Comparison of ENCODE assay signal across 7 mouse cellular contexts in genomic region chr7:118297613-118298012, GRCm38 (mm10). TPM values are rescaled to one million over a fixed set of nuclear protein-coding genes. Genes with fewer than 3 reads are reported as not detected.
DNase-seq lines count a peak whose midpoint lies in the region; ATAC-seq and TF ChIP-seq lines count a peak whose summit lies in the region.

No protein-coding gene starts in this region.

- intact Hi-C loops in gastrocnemius, postnatal 36 days (cut with DNase I): loop anchor here (5.0 kb wide), 1 partner anchor 85 kb away; no protein-coding TSS in a partner anchor

- no peak overlapping the region for H3K4me2 ChIP-seq in intestine, postnatal 0 days (replicated peaks; ENCODE audit: low read depth)
- peak overlapping the region; percentile 30 for H3K4me2 ChIP-seq in midbrain, embryonic 14.5 days (ENCODE audit: low read length)

- no peaks in the 10 kb centered on the region for H3K36me3 ChIP-seq in intestine, postnatal 0 days (ENCODE audit: control insufficient read depth, insufficient read depth)
- no peaks in the 10 kb centered on the region for H3K36me3 ChIP-seq in limb, embryonic 10.5 days
- no peaks in the 10 kb centered on the region for H3K36me3 ChIP-seq in midbrain, embryonic 14.5 days (ENCODE audit: control insufficient read depth, insufficient read depth, low read length)

- no peaks in the 10 kb centered on the region for H3K27me3 ChIP-seq in intestine, postnatal 0 days (replicated peaks; ENCODE audit: control insufficient read depth, insufficient read depth, low read length)
- H3K27me3 ChIP-seq in limb, embryonic 10.5 days (ENCODE audit: low read depth, poor library complexity, severe bottlenecking): no peaks in the 10 kb centered on the region
- H3K27me3 ChIP-seq in midbrain, embryonic 14.5 days (ENCODE audit: control insufficient read depth, insufficient read depth, low read length): no peaks in the 10 kb centered on the region

- no peaks in the 10 kb centered on the region for H3K4me1 ChIP-seq in intestine, postnatal 0 days (replicated peaks; ENCODE audit: control insufficient read depth, insufficient read depth, low read length)
- peaks cover 20% of the 10 kb centered on the region for H3K4me1 ChIP-seq in limb, embryonic 10.5 days
- H3K4me1 ChIP-seq in midbrain, embryonic 14.5 days (ENCODE audit: control insufficient read depth, insufficient read depth, low read length): no peaks in the 10 kb centered on the region

- WGBS in intestine, postnatal 0 days: 4% methylated on average over 13 of the region's 13 CpGs
- WGBS in limb, embryonic 10.5 days: 3% methylated on average over 13 of the region's 13 CpGs
- 2% methylated on average over 13 of the region's 13 CpGs for WGBS in midbrain, embryonic 14.5 days

- peak; percentile 94 for TF ChIP-seq CTCF in intestine, postnatal 0 days (IDR thresholded peaks at IDR 0.05; ENCODE audit: low read depth)

- no peak overlapping the region for H3K4me3 ChIP-seq in intestine, postnatal 0 days (ENCODE audit: low read depth, low read length)
- no peak overlapping the region for H3K4me3 ChIP-seq in limb, embryonic 10.5 days
- H3K4me3 ChIP-seq in midbrain, embryonic 14.5 days (replicated peaks; ENCODE audit: low read depth, low read length): no peak overlapping the region

- DNase-seq in embryo, embryonic 10 days (ENCODE audit: low spot score): peak; percentile 94
- peak; percentile 75 to 78 for DNase-seq in gastrocnemius, postnatal 36 days
- DNase-seq in limb, embryonic 10.5 days (ENCODE audit: low spot score): peak; percentile 86
- DNase-seq in midbrain, embryonic 14.5 days: peak; percentile 94
- DNase-seq in spleen, adult 18-20 months: peak; percentile 42 to 76

- no peaks in the 10 kb centered on the region; the same call in 1 of the 2 replicates for H3K9me3 ChIP-seq in intestine, postnatal 0 days (ENCODE audit: control insufficient read depth)
- H3K9me3 ChIP-seq in limb, embryonic 10.5 days (replicated peaks): peaks cover 3% of the 10 kb centered on the region; the same call in 1 of the 2 replicates
- H3K9me3 ChIP-seq in midbrain, embryonic 14.5 days (ENCODE audit: control insufficient read depth, low read length): peaks cover 3% of the 10 kb centered on the region; the same call in 1 of the 2 replicates

- no peak overlapping the region for H3K27ac ChIP-seq in intestine, postnatal 0 days (ENCODE audit: low read depth, low read length)
- H3K27ac ChIP-seq in limb, embryonic 10.5 days: peak overlapping the region; percentile 36; the same call in 1 of the 2 replicates
- H3K27ac ChIP-seq in midbrain, embryonic 14.5 days (replicated peaks; ENCODE audit: low read depth, low read length): no peak overlapping the region

- ATAC-seq in activated CD4-positive, CD25-positive, alpha-beta regulatory T cell, adult 4 months: peak; percentile 77
- ATAC-seq in intestine, postnatal 0 days: peak; percentile 51
- peak; percentile 68; the same call in 1 of the 2 replicates for ATAC-seq in midbrain, embryonic 14.5 days (ENCODE audit: low FRiP score, low TSS enrichment)

- no peak overlapping the region for H3K9ac ChIP-seq in intestine, postnatal 0 days (ENCODE audit: low read depth, low read length)
- no peak overlapping the region for H3K9ac ChIP-seq in midbrain, embryonic 14.5 days (replicated peaks; ENCODE audit: low read length)

RNA-seq across cellular contexts. Expression of gene Smg1, which starts 54.1 kb away (rescaled TPM):
- 10 to 100 TPM; 24.8 to 30.0 TPM for polyA plus RNA-seq in activated CD4-positive, CD25-positive, alpha-beta regulatory T cell, adult 4 months (2017; shearing (Covaris generic))
- 10 to 100 TPM; 22.7 to 24.1 TPM for total RNA-seq in gastrocnemius, postnatal 36 days (2021)
- 6.7 and 7.9 TPM in 2 replicates for polyA plus RNA-seq in intestine, postnatal 0 days (2015; fragmentation: Nextera tagmentation; extraction: Ambion mirVana)
- 18.0 and 21.8 TPM in 2 replicates for polyA plus RNA-seq in limb, embryonic 10.5 days (2016; fragmentation: Nextera tagmentation; extraction: Ambion mirVana)
- 31.7 and 38.4 TPM in 2 replicates for polyA plus RNA-seq in midbrain, embryonic 14.5 days (2014; fragmentation: Nextera tagmentation; extraction: Ambion mirVana)
